Mouse (Mus musculus): ENCODE measurements around the gene Dmwd. TPM values are rescaled to one million over a fixed set of nuclear protein-coding genes. Genes with fewer than 3 reads are reported as not detected.

The Dmwd gene
- total RNA-seq (2021), result 10 to 100 TPM; 26.6 to 31.8 TPM
- long read RNA-seq, experiment 1, transcript Dmwd-201 (5 exons, 2,494 nt), result major isoform, 36 of 84 reads
- long read RNA-seq, experiment 1, transcript Dmwd-202 (4 exons, 2,388 nt), result minor isoform, 33 of 84 reads
- long read RNA-seq, experiment 1, partial matches to known transcripts, result 9 of 84 reads
- long read RNA-seq, experiment 1, other reads (novel, unspliced or antisense), result 4 of 84 reads
- long read RNA-seq, experiment 2, transcript Dmwd-202 (4 exons, 2,388 nt), result major isoform, 31 of 55 reads
- long read RNA-seq, experiment 2, transcript Dmwd-201 (5 exons, 2,494 nt), result minor isoform, 17 of 55 reads
- long read RNA-seq, experiment 2, partial matches to known transcripts, result 6 of 55 reads
- long read RNA-seq, experiment 2, other reads (novel, unspliced or antisense), result 1 of 55 reads

DNA sequence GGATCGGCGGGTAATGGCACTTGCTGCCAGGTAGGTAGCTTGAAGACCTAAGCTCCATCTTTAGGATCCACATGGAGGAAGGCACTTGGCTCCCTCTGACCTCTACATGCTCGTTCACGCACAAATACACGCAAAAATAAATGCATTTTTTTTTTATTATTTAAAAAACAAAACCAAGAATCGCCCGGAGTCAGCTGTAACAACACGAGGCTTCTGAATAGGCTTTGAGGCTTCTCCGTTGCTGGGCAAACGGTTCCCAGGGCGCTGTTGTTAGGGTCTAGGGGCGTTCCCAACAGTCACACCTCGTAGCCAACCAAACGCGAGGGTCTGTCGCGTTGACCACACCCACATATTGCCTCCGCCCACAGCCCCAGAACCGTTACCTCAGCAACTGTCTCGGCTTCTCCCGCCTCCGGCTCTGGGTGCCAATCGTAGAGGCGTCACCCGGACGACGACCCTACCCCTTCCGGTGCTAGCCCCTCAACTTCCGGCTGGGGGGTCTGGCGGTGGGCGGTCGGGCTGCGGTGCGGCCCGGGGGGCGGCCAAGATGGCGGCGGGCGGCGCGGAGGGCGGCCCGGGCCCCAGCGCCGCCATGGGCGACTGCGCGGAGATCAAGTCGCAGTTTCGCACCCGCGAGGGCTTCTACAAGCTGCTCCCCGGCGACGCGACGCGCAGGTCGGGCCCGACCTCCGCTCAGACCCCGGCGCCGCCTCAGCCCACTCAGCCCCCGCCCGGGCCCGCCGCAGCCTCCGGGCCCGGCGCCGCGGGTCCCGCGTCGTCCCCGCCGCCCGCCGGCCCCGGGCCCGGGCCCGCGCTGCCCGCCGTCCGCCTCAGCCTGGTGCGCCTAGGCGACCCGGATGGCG, at the start of gene Dmwd:
Gene Dmwd (plus strand): TSS at position 505 of the 863 bp plus-strand sequence.
- peak; percentile 87 for DNase-seq

DNA sequence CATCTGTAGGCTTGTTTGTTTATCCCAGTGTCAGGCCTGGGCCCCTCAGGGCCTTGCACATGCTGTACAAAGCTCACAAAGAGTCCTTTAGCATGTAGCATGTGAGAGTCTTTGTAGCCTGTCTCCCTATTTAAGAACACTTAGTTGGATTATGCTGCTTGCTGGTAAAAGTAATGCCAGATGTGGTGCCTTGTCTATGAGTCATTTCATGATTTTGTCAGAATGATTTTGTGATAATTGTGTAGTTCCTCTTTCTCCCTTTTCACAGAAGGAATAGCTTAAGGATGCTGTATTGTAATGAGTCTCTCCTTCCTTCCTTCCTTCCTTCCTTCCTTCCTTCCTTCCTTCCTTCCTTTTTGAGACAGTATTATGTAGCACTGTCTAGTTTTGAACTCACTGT, 48.0 kb upstream of the Dmwd start:
- no peak for DNase-seq

DNA sequence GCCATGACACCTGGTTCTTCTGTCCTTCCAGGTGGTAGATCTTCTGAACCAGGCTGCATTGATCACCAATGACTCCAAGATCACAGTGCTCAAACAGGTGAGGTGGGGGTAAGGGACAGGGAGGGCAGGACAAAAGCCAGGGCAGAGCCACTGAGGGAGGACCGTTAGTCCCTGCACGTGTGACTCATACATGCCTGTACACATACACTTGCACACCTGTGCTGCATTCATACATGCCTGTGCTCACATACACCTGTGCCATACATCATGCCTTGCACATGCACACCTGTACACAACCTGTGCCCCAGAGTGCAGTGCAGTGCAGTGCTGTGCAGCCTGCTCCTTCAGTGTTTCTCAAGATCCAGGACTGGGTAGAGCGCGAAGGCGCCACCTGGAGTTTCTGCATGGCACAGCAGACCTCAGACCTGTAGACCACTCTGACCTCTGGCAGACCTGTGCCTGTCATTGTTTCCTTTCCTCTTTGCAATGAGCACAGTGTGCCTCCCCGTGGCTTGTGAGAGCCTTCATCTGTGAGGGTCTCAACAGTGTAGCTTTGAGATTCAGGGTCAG, 46.9 kb upstream of the Dmwd start:
- DNase-seq, result peak; percentile 53

DNA sequence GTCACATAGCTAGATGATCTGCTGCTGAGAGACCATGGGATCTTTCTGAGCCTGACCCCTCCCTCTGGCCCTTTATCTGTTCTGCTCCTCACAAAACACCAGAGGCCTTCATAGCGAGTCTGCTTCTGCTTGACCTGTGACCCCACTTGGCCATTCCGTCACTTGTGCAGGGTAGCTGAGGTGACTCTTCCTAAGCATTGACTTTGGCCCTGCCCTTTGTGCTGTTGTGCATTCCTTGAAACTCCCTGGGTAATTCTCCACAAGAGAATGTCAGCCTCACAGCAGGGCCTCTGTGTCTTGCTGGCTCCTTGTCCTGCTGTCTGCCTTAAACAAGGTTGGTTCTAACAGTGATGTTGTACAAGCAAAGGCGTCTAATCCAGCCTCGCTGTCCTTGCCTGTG, 44.4 kb upstream of the Dmwd start:
- DNase-seq, result no peak

DNA sequence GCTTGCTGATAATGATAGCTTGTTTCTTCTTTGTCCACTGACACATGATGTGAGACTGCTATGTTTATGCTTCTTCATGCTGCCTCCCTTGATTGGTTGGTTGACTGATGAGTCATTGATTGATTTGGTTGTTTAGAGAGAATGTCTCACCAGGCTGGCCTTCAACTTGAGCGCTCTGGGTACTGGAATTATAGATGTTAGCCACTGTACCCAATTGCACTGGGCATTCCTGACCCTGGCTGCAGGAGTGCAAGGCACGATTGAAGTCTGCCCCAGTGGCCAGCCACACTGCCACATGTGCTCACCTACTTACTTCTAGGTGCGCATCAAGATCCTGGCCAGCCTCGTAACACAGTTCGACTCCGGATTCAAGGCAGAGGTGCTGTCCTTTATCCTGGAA, 31.4 kb upstream of the Dmwd start:
- no peak for DNase-seq

DNA sequence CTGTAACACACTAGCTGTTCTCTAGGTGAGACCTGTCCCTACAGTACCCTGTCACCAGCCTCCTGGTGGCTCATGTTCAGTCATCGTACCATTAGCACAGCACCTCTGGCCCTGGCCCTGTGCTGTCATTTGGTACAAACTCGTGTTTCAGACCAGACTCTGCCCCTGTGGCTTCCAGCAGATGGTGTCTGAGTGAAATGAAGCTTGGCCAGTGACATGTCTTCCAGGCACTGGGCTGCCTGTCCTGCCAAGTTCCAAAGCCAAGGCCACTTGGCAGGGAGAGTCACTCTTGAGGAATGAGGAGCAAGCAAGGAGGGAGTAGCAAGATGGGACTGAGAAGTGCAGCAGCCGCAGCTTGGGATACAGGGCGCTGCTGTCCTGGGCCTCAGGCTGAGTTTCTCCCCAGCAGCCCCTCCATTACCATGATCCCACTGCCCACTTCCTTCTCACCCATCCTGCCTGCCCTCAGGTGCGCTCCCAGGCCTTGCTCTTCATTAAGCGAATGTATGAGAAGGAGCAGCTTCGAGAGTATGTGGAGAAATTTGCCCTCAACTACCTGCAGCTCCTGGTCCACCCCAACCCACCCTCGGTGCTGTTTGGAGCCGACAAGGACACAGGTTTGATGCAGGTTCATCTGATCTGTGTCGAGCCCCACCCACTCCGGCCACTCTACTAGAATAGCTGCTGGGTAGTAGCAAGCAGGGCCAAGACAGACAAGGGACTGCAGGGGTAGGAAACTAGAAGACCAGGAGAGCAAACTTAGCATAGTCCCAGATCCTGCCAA, 29.5 kb upstream of the Dmwd start:
- peak; percentile 44 for DNase-seq

DNA sequence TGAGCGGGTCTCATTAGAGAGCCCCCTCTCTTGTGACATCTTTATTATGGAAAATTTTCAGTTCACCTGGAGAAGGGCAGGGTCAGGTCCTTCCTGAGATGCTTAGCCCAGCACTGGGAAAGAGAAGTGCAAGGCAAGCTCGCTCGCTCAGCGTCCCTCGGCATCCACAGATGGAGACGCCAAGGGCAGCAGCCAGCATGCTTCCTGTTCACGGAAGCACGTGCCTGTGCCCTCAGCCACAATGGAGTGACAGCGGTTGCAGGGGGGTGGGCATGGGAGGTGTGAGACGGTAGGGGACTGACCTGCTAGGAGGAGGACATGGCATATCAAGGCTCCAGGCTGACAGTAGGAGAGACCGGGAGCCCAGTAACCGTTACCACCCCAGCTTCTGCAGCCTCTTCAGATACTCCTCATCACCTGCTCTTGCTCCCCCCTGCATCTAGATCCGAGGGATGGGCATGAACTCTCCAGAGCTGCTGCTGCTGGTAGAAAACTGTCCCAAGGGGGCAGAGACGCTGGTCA, 28.0 kb upstream of the Dmwd start:
- no peak for DNase-seq

DNA sequence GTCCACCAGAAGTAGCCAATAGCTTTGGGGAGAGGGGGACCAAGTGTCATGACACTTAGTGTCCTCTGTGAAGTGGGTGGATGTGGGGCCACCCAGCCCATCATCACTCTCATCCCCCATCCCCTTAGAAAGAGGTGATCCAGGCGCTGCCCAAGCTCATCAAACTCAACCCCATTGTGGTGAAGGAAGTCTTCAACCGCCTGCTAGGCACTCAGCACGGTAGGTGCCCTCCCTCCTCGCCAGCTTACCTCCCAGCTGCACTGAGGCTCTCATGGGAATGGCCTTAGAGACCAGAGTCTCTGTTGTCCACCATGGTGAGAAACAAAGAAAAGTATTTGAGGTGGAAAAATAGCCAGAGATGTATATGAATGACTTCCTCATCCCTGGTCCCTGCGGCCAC, 26.8 kb upstream of the Dmwd start:
- DNase-seq, result no peak

DNA sequence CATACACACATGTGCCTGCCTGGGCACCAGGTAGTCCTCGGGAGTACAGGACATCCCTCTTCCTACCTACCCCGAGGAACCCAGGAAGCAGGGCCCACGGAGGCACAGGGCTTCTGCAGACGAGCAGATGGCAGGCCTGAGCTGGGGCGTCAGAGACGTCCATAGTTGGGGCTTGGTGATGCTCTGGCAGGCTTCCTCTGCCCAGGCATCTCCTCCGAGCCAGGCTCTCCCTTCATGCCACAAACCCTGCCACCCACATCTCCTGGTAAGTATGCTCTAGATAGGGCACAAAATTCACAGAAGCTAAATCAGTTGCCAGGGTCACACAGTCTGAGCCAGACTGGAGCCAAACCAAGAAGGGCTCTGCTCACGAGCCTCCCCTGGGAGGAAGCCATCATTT, 25.9 kb upstream of the Dmwd start:
- no peak for DNase-seq

DNA sequence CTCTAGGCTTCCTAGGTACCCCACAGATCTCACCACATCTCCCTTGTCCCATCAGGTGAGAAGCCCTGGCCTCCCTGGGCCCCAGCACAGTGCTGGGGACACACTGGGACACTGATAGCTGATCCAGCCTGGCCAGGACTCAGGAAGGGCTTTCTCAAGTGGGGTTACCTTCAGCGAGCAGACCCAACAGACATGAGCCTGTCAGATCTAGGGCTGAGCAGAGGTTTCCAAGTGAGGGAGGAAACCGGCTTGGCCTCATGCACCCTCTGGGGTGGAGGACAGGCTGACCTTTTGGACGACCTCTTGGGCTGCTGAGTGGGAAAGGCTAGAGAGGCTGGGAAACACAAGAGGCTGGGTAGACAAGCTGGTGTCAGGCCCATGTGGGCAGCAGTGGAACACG, 24.9 kb upstream of the Dmwd start:
- DNase-seq, result no peak

DNA sequence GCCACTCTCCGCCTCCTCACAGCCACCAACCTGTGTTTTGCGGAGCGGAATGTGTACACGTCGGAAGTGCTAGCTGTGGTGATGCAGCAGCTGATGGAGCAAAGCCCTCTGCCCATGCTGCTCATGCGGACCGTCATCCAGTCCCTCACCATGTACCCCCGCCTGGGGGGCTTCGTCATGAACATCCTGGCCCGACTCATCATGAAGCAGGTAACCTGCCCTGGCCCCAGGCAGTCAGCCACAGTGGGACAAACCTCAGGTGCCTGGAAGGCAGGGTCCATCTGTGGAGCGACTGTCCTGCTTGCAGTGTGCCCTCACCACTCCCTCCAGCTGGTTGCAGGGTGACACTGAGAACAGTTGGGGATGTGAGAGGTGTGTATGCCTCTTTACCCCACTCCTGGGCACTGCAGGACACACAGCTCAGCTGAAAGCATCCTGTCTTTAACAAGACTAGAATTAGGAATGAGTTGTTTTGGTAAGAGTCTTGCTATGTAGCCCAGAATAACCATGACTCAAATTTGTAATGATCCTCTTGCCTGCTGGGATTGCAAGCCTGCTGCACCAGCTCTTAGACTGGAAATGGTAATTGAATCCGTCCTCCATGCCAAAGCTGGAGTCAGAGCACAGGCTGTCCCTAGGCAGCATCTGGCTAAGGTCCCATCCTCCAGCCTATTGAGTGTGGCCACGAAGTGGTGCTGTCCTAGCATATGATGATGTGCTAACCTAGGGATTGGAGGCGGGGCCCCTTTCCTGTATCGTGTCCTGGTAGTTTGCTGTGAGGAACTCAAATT, 23.5 kb upstream of the Dmwd start:
- DNase-seq, result no peak

DNA sequence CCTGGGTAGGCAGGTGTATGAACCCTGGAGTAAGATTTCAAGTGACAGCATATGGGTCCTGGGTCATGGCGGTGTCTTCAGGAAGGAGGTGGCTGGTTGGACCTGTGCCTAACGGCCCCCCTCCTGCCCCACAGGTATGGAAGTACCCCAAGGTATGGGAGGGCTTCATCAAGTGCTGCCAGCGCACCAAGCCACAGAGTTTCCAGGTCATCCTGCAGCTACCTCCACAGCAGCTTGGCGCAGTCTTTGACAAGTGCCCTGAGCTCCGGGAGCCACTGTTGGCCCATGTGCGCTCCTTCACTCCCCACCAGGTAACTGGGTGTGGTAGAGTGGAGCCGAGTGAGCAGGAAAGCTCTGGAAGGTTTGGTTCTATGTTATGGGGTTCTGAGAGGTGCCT, 22.9 kb upstream of the Dmwd start:
- no peak for DNase-seq

DNA sequence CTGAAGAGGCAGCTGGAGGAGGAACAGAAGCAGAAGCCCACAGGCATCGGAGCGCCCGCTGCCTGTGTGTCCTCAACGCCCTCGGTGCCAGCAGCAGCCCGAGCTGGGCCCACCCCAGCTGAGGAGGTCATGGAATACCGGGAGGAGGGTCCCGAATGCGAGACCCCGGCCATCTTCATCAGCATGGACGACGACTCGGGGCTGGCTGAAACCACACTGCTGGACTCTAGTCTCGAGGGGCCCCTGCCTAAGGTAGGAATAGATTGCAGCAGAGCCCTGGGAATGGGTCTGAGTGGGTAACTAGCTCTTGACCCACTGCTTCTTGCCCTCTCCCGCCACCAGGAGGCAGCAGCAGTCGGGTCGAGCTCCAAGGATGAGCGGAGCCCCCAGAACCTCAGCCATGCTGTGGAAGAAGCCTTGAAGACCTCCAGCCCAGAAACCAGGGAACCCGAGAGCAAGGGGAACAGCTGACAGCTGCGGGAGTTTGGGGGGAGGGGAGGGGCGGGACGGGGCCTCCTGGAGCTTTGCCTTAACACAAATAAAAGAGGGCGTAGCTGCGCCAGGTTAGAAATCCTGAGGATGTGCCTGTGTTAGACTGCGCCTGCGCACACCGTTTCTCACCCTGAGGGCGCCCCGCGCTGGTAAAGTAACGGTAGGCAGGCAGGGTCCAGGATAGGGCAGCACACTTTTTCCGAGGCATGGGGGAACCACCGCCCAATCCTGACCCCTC, 21.8 kb upstream of the Dmwd start, which contains the start of gene Rsph6a:
Gene Rsph6a (plus strand): TSS at position 644 of the 730 bp plus-strand sequence.
- peak; percentile 66 for DNase-seq

DNA sequence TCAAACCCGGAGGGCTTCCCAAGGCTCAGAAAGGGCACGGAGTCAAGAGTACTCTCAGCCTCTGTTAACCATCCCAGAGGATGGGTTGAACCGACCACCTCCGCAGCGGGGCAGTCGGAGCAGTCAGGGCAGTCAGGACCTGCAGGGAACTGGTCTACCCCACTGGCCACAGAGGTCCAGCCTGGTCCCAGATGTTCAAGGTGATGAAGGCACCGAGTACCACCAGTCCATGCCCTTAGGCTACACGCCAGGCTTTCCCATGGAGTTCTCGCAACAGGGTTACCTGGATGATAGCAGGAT, 21.3 kb upstream of the Dmwd start:
- DNase-seq, result no peak

DNA sequence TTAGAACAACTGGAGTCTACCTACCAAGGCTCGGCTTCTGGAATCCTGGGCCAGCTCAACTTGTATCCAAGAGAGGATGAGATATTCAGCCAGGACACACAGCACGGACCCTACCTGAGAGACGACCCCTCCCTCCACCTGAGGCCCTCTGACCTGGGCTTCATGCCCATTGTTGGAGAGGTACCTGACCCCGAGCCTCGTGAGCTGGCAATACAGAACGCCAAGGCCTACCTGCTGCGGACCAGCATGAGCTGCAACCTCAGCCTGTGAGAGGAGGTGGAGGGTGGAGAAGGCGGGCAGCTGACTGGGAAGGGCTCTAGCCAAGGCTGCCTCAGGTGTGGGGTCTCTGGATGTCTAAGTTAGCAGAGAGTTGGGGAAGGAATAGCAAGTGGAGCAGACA, 20.9 kb upstream of the Dmwd start:
- DNase-seq, result no peak

DNA sequence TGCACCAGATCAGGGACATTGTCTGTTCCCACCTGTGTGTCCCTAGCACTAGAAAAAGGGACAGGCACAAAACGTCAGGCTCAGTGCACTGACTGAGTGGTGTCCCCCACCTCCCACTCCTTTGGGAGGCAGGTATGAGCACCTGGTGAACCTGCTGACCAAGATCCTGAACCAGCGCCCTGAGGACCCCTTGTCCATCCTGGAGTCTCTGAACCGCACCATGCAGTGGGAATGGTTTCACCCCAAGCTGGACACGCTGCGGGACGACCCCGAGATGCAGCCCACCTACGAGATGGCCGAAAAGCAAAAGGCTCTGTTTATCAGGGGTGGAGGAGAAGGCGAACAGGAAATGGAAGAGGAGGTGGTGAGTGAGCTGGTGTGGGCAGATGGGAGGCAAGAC, 18.6 kb upstream of the Dmwd start:
- DNase-seq, result no peak

DNA sequence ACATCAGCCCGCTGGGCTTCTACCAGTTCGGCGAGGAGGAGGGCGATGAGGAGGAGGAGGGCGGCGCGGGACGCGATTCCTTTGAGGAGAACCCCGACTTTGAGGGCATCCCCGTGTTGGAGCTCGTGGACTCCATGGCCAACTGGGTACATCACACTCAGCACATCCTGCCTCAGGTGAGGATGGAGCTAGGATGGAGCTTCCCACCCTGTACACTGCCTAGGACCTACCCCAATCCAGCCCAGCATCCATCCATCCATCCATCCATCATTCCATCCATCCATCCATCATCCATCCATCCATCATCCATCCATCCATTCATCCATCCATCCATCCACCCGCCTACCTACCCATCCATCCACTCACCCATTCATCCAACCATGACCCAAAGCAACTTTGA, 10.1 kb upstream of the Dmwd start:
- no peak for DNase-seq

DNA sequence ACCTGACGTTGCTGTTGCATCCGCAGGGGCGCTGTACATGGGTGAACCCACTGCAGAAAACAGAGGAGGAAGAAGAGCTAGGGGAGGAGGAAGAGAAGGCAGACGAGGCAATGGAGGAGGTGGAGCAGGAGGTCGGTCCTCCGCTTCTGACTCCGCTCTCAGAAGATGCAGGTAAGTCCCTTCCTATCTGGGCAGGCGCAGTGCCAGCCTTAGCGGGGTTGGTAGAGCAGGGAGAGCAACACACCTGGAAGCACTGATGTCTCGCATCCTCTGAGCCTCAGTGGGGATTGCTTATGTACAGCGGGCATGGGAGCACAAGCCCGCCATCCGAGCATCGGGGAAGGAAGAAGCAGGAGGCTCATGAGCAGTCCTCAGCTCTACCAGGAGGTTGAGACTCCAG, 9.0 kb upstream of the Dmwd start:
- DNase-seq, result no peak

DNA sequence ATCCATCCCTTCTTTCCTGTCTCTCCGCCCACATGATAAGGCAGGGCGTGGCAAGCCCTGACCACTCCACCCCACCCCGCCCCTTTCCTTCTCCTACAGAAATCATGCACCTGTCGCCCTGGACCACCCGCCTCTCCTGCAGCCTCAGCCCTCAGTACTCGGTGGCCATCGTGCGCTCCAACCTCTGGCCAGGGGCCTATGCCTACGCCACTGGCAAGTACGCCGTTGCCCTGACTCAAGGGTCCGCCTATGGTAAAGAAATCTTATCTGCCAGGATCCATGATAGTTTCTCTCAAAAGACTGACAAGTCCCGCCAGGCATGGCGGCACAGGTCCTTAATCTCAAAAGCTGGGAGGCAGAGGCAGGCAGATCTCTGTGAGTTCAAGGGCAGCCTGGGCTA, 8.1 kb upstream of the Dmwd start:
- no peak for DNase-seq

DNA sequence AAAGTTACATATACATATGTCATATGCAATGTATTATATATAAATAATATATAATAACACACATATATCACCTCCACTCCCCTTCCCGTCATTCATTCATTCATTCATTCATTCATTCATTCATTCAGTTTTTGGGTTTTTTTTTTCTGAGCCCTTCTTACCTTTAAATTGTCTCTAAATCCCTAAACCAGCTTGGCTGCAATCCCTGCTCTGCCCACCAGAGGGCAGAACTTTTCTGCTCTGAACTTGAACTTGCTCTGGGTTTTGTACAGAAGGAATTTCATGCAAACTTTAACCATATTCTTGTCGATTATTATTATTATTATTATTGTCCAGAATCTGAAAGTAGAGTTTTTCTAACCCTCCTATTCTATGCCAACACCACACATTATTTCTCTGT, 7.3 kb upstream of the Dmwd start:
- peak; percentile 77 for DNase-seq

DNA sequence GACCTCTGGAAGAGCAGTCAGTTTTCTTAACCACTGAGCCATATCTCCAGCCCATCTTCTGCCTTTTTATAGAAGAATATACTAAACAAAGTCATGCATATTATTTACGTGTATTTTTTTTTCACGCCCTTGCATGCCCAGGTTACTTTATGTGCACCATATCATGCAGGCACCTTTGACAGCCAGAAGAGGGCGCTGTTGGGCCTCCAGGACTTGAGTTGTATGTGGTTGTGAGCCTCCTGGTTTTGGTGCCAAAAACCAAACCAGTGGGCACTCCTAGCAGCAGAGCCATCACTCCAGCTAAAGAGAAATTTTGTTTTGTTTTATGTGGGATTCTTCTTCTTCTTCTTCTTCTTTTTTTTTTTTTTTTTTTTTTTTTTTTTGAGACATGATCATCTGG, 6.5 kb upstream of the Dmwd start:
- DNase-seq, result no peak

Data from gastrocnemius, postnatal 10 days (tissue).